Mouse (Mus musculus) testis, adult 2 months (tissue): Measurements from ENCODE around the gene Cyp2ab1.

Source experiments
- CTCF ChIP-seq: fragments of 200-500 bp; IDR thresholded peaks from 2 replicates; pipeline ENCODE4 v1.5.1; 2012; ENCODE audit warnings: low read depth, mild to moderate bottlenecking, inconsistent platforms, low read length, moderate library complexity; ENCODE audit not compliant: control insufficient read depth, insufficient read depth, insufficient replicate concordance
- POLR2A ChIP-seq: fragments of 200-500 bp; IDR thresholded peaks from 2 replicates; pipeline ENCODE4 v1.6.1; 2012; ENCODE audit warnings: low read depth, mild to moderate bottlenecking, inconsistent platforms, low read length, moderate library complexity; ENCODE audit not compliant: control insufficient read depth

- TF ChIP-seq POLR2A = no peak
- no peak for TF ChIP-seq CTCF
These were observed 32.6 kb upstream of the Cyp2ab1 start for GRCm38 (mm10) chr16:20357837-20358236.
